Mouse (Mus musculus): Measurements from ENCODE around the gene Sema5a.

DNA sequence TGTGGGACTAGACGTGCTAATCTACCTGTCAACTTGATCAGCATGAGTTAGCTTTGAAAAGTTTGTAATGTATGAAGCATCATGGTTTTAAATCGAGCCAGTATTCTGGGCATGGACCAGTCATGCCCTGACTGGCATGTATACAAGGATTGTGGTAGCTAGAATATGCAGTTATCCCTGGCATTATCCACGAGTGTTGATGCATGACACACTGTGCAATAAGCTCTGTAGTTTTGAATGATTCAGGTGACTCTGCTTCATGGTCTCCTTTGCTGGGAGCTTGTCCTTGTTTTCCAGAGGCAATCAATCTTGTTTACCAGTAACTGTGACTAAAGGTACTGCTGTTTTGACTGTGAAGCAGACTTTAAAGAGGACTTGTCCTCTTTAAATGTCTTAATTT lies 293.5 kb downstream of the Sema5a start:
- no peak for TF ChIP-seq TAL1 (IDR thresholded peaks at IDR 0.05; ENCODE audit: low read length)
- no peak for TF ChIP-seq GATA1 (IDR thresholded peaks at IDR 0.05; ENCODE audit: low read length)
